Mouse (Mus musculus) C2C12 (cell line): ENCODE measurements at regions not wholly inside any gene's neighbourhood (a gene's known extent, or its start where the extent isn't known, plus 50 kb on each side); places are given as distances from the start of the nearest gene placed in this dataset.

Experiments
- CTCF ChIP-seq: IDR thresholded peaks from one replicate; pipeline ENCODE4 v1.5.1; 2011; ENCODE audit not compliant: control insufficient read depth, insufficient read depth, insufficient read length
- MYOD1 ChIP-seq: IDR thresholded peaks from one replicate; pipeline ENCODE4 v1.6.1; 2011; ENCODE audit warnings: low read depth; ENCODE audit not compliant: control insufficient read depth, insufficient read length
- MYOG ChIP-seq: IDR thresholded peaks from one replicate; pipeline ENCODE4 v1.6.1; 2011; ENCODE audit not compliant: control insufficient read depth, insufficient read length; ENCODE audit errors: extremely low read depth
- USF1 ChIP-seq: IDR thresholded peaks from one replicate; pipeline ENCODE4 v1.6.1; 2011; ENCODE audit warnings: low read depth, mild to moderate bottlenecking, control low read depth, moderate library complexity

DNA sequence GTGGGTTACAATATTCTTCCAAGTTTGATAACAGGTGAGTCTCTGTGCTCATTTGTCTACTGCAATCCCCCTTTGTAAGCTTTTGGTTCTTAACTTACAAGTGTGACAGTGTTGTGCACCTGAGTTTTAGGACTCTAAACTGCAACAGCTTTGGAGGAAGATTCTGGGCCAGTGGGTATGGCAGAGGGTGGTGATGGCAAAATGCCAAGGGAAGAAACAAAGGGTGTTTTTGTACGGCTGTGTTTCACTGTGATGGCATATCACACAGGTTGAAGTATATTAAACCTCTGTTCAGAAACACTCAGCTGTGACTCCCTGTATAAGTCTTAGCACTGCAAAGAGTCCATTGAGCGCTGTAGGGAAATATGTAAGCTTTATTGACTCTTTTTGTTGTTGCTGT is 140.7 kb downstream of the Dad1 start:
- TF ChIP-seq CTCF = no peak
- no peak for TF ChIP-seq USF1
- no peak for TF ChIP-seq MYOG
- no peak for TF ChIP-seq MYOD1
